Mouse (Mus musculus): ENCODE data around the gene Prom1. TPM values are rescaled to one million over a fixed set of nuclear protein-coding genes. Genes with fewer than 3 reads are reported as not detected.
"Not testable (repeated sequence)": the region's sequence is repeated elsewhere in the genome, so short reads cannot be mapped to it uniquely, and the experiment has no call there.

Gene Prom1
- not detected in 2 replicates for polyA plus RNA-seq (2012)

GRCm38 (mm10) chr5:44101231-44102110 is at the start of gene Prom1:
Gene Prom1, minus strand, starts transcription at chr5:44102032.
- Histone ChIP-seq H3K9me3 (ENCODE audit: control insufficient read depth, low read length) (no peaks in the 10 kb centered on the region), H3K4me3 (replicated peaks) (peak within 1 kb of the TSS; percentile 49), H3K4me1 (ENCODE audit: control insufficient read depth) (no peaks in the 10 kb centered on the region), H3K36me3 (ENCODE audit: control insufficient read depth) (no peaks in the 10 kb centered on the region), H3K27me3 (ENCODE audit: control insufficient read depth) (peaks cover 52% of the 10 kb centered on the region)
- TF ChIP-seq GATA1 (IDR thresholded peaks at IDR 0.05; ENCODE audit: low read length): no peak

GRCm38 (mm10) chr5:44147732-44148131 is 45.9 kb upstream of the Prom1 start:
- Histone ChIP-seq H3K36me3 (ENCODE audit: control insufficient read depth) (no peaks in the 10 kb centered on the region), H3K4me3 (replicated peaks) (no peak overlapping the region), H3K4me1 (ENCODE audit: control insufficient read depth) (no peaks in the 10 kb centered on the region), H3K9me3 (ENCODE audit: control insufficient read depth, low read length) (peaks cover 12% of the 10 kb centered on the region), H3K27me3 (ENCODE audit: control insufficient read depth) (no peaks in the 10 kb centered on the region)
- TF ChIP-seq GATA1 (IDR thresholded peaks at IDR 0.05; ENCODE audit: low read length): no peak
- no peak for TF ChIP-seq TAL1 (IDR thresholded peaks at IDR 0.05; ENCODE audit: low read length)

GRCm38 (mm10) chr5:44146437-44147332 is 44.9 kb upstream of the Prom1 start:
- Histone ChIP-seq H3K36me3 (ENCODE audit: control insufficient read depth) (no peaks in the 10 kb centered on the region), H3K27me3 (ENCODE audit: control insufficient read depth) (no peaks in the 10 kb centered on the region), H3K4me1 (ENCODE audit: control insufficient read depth) (no peaks in the 10 kb centered on the region), H3K9me3 (ENCODE audit: control insufficient read depth, low read length) (peaks cover 11% of the 10 kb centered on the region), H3K4me3 (replicated peaks) (no peak overlapping the region)
- no peak for TF ChIP-seq GATA1 (IDR thresholded peaks at IDR 0.05; ENCODE audit: low read length)
- no peak for TF ChIP-seq TAL1 (IDR thresholded peaks at IDR 0.05; ENCODE audit: low read length)

GRCm38 (mm10) chr5:44143467-44144235 is 41.8 kb upstream of the Prom1 start:
- Histone ChIP-seq H3K27me3 (ENCODE audit: control insufficient read depth) (no peaks in the 10 kb centered on the region), H3K36me3 (ENCODE audit: control insufficient read depth) (no peaks in the 10 kb centered on the region), H3K4me3 (replicated peaks) (no peak overlapping the region), H3K9me3 (ENCODE audit: control insufficient read depth, low read length) (no peaks in the 10 kb centered on the region), H3K4me1 (ENCODE audit: control insufficient read depth) (no peaks in the 10 kb centered on the region)
- TF ChIP-seq GATA1 (IDR thresholded peaks at IDR 0.05; ENCODE audit: low read length) (no peak), TAL1 (IDR thresholded peaks at IDR 0.05; ENCODE audit: low read length) (no peak)

- no peaks in the 10 kb centered on the region for H3K27me3 ChIP-seq (ENCODE audit: control insufficient read depth)
- TF ChIP-seq GATA1 (IDR thresholded peaks at IDR 0.05; ENCODE audit: low read length) (no peak), TAL1 (IDR thresholded peaks at IDR 0.05; ENCODE audit: low read length) (no peak)
- H3K9me3 ChIP-seq (ENCODE audit: control insufficient read depth, low read length): no peaks in the 10 kb centered on the region
- H3K36me3 ChIP-seq (ENCODE audit: control insufficient read depth): no peaks in the 10 kb centered on the region
- H3K4me3 ChIP-seq (replicated peaks): no peak overlapping the region
- no peaks in the 10 kb centered on the region for H3K4me1 ChIP-seq (ENCODE audit: control insufficient read depth)
Observed at GRCm38 (mm10) chr5:44127487-44127886, 25.7 kb upstream of the Prom1 start.

- not testable (repeated sequence) for H3K4me3 ChIP-seq (replicated peaks); H3K36me3 ChIP-seq (ENCODE audit: control insufficient read depth); H3K9me3 ChIP-seq (ENCODE audit: control insufficient read depth, low read length); H3K27me3 ChIP-seq (ENCODE audit: control insufficient read depth); H3K4me1 ChIP-seq (ENCODE audit: control insufficient read depth)
Observed at GRCm38 (mm10) chr5:44126574-44126973, 24.7 kb upstream of the Prom1 start.

GRCm38 (mm10) chr5:44121390-44121789 is 19.6 kb upstream of the Prom1 start:
- no peak for TF ChIP-seq TAL1 (IDR thresholded peaks at IDR 0.05; ENCODE audit: low read length)
- no peak for TF ChIP-seq GATA1 (IDR thresholded peaks at IDR 0.05; ENCODE audit: low read length)

GRCm38 (mm10) chr5:44113138-44113537 is 11.3 kb upstream of the Prom1 start:
- Histone ChIP-seq H3K4me1 (ENCODE audit: control insufficient read depth) (no peaks in the 10 kb centered on the region), H3K4me3 (replicated peaks) (no peak overlapping the region), H3K27me3 (ENCODE audit: control insufficient read depth) (no peaks in the 10 kb centered on the region), H3K36me3 (ENCODE audit: control insufficient read depth) (no peaks in the 10 kb centered on the region), H3K9me3 (ENCODE audit: control insufficient read depth, low read length) (no peaks in the 10 kb centered on the region)
- TF ChIP-seq GATA1 (IDR thresholded peaks at IDR 0.05; ENCODE audit: low read length) (no peak), TAL1 (IDR thresholded peaks at IDR 0.05; ENCODE audit: low read length) (no peak)

More at GRCm38 (mm10) chr5:44121390-44121789, 19.6 kb upstream of the Prom1 start:
- H3K27me3 ChIP-seq (ENCODE audit: control insufficient read depth): no peaks in the 10 kb centered on the region
- H3K9me3 ChIP-seq (ENCODE audit: control insufficient read depth, low read length): no peaks in the 10 kb centered on the region
- no peaks in the 10 kb centered on the region for H3K4me1 ChIP-seq (ENCODE audit: control insufficient read depth)
- H3K36me3 ChIP-seq (ENCODE audit: control insufficient read depth): no peaks in the 10 kb centered on the region
- no peak overlapping the region for H3K4me3 ChIP-seq (replicated peaks)
